Mouse (Mus musculus) G1E (cell line): ENCODE data around the gene Tomm6. TPM values are rescaled to one million over a fixed set of nuclear protein-coding genes. Genes with fewer than 3 reads are reported as not detected.

Experiments used
- ATAC-seq: 2 replicates; pipeline ENCODE4 v1.8.0; 2016; ENCODE audit warnings: mild to moderate bottlenecking; ENCODE audit not compliant: insufficient number of reproducible peaks, poor library complexity, low FRiP score, severe bottlenecking; ENCODE audit errors: extremely low read depth
- DNase-seq: peaks from one replicate; pipeline ENCODE4 v3.0.0; 2012; ENCODE audit warnings: low spot score
- H3K27me3 ChIP-seq: 2 replicates; pipeline ENCODE4 v1.6.1; 2012; ENCODE audit warnings: mild to moderate bottlenecking, low read length, inconsistent platforms; ENCODE audit not compliant: insufficient read depth
- H3K36me3 ChIP-seq: replicated peaks from 2 replicates; pipeline ENCODE3; 2012; ENCODE audit warnings: mild to moderate bottlenecking, inconsistent platforms
- H3K4me1 ChIP-seq: 2 replicates; pipeline ENCODE4 v1.6.1; 2012; ENCODE audit warnings: low read depth, low read length, inconsistent platforms, mixed read lengths; ENCODE audit not compliant: insufficient read depth
- H3K4me3 ChIP-seq: 2 replicates; pipeline ENCODE4 v1.5.1; 2012; ENCODE audit warnings: low read depth, mild to moderate bottlenecking, inconsistent platforms, low read length, moderate library complexity, mixed read lengths
- H3K9me3 ChIP-seq: replicated peaks from 2 replicates; pipeline ENCODE4 v1.6.1; 2012; ENCODE audit warnings: inconsistent platforms
- CTCF ChIP-seq: IDR thresholded peaks from 2 replicates; pipeline ENCODE4 v1.5.1; 2012; ENCODE audit warnings: low read depth, low read length, inconsistent platforms, mixed read lengths
- GATA1 ChIP-seq: IDR thresholded peaks from 2 replicates; pipeline ENCODE4 v1.6.1; 2012; ENCODE audit warnings: borderline replicate concordance, low read length, inconsistent platforms, mixed read lengths
- GATA2 ChIP-seq: IDR thresholded peaks from 2 replicates; pipeline ENCODE4 v1.6.1; 2012; ENCODE audit warnings: low read depth, low read length, inconsistent platforms, borderline replicate concordance
- POLR2AphosphoS5 ChIP-seq: IDR thresholded peaks from 2 replicates; pipeline ENCODE4 v1.6.1; 2012; ENCODE audit warnings: low read depth, low read length, inconsistent platforms; ENCODE audit not compliant: insufficient replicate concordance
- TAL1 ChIP-seq: conservative IDR thresholded peaks from 2 replicates; pipeline ENCODE4 v1.6.1; 2012; ENCODE audit warnings: low read depth, low read length, inconsistent platforms, mixed read lengths
- polyA plus RNA-seq: library from polyadenylated mRNA; stranded (reverse); fragments of >175 nt; gene quantifications from 2 replicates; pipeline ENCODE4 v1.2.3, GENCODE M21; 2012
- total RNA-seq, 2 experiments: library from RNA; stranded (forward) in 1 of 2; stranded (reverse) in 1 of 2; fragments of 200-1000 nt in 1 of 2; fragments of >200 nt in 1 of 2; fragmentation: Nextera tagmentation in 1 of 2; gene quantifications; 2 replicates each; pipeline ENCODE4 v1.2.3; 2014 to 2017

The Tomm6 gene
- total and polyA plus RNA-seq, 3 experiments: 69.9 to 343 (median 272) TPM

DNA sequence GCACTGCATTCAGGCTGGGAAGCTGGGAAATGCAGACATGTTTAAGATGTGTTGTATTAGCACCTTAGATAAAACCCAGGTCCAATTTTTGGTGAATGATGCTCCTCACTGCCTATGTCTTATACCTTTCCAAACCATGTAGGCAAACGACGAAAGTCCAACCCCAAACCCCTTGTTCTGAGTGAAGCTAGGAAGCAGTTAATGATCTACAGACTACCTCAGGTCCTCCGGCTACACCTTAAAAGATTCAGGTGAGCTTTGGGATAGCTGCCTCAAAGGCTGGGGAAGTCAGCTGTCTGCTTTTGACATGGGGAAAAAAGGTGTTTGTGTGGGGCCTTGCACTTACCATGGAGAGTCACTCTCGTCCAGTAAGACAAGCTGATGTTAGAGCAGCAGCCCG, 9.5 kb downstream of the Tomm6 start:
- H3K4me1 ChIP-seq: peaks cover 14% of the 10 kb centered on the region
- H3K9me3 ChIP-seq: no peaks in the 10 kb centered on the region
- TF ChIP-seq GATA2 (no peak), POLR2AphosphoS5 (no peak), CTCF (no peak), TAL1 (no peak), GATA1 (no peak)
- DNase-seq (no peak), ATAC-seq (no peak)
- H3K36me3 ChIP-seq: peaks cover 90% of the 10 kb centered on the region
- no peaks in the 10 kb centered on the region for H3K27me3 ChIP-seq
- no peak overlapping the region for H3K4me3 ChIP-seq

- Histone ChIP-seq H3K36me3 (peaks cover 90% of the 10 kb centered on the region), H3K4me3 (no peak overlapping the region), H3K4me1 (peaks cover 11% of the 10 kb centered on the region)
These were observed 9.9 kb downstream of the Tomm6 start for GRCm38 (mm10) chr17:47678238-47678637.

DNA sequence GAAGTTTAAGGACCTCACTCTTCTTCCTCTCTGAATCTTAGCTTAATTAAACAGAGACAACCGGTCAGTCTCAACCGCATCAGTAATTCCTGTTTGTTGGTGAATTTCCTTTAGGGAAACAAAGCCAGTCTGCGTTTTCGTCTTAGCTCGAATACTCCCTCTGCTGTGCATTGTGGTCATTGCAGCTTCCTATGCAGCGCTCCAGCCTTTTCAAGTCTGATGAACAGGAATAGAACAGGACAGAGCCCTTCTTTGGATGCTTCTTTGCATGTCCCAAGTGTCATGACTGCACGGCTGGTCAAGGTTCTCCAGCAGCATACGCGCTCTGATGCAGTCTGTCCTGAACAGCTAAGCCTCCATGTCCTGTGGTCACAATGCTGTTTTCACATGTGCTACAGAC, 11.6 kb downstream of the Tomm6 start:
- no peaks in the 10 kb centered on the region for H3K9me3 ChIP-seq
- DNase-seq: no peak
- H3K4me3 ChIP-seq: no peak overlapping the region
- H3K27me3 ChIP-seq: no peaks in the 10 kb centered on the region
- ATAC-seq: no peak
- peaks cover 2% of the 10 kb centered on the region; the same call in 1 of the 2 replicates for H3K4me1 ChIP-seq
- H3K36me3 ChIP-seq: peaks cover 89% of the 10 kb centered on the region
- no peak for TF ChIP-seq TAL1
- TF ChIP-seq GATA1: no peak
- no peak for TF ChIP-seq POLR2AphosphoS5
- peak; percentile 68 for TF ChIP-seq CTCF

More at GRCm38 (mm10) chr17:47678238-47678637, 9.9 kb downstream of the Tomm6 start:
- DNase-seq (no peak), ATAC-seq (no peak)
- Histone ChIP-seq H3K9me3 (no peaks in the 10 kb centered on the region), H3K27me3 (no peaks in the 10 kb centered on the region)
- TF ChIP-seq CTCF: no peak

DNA sequence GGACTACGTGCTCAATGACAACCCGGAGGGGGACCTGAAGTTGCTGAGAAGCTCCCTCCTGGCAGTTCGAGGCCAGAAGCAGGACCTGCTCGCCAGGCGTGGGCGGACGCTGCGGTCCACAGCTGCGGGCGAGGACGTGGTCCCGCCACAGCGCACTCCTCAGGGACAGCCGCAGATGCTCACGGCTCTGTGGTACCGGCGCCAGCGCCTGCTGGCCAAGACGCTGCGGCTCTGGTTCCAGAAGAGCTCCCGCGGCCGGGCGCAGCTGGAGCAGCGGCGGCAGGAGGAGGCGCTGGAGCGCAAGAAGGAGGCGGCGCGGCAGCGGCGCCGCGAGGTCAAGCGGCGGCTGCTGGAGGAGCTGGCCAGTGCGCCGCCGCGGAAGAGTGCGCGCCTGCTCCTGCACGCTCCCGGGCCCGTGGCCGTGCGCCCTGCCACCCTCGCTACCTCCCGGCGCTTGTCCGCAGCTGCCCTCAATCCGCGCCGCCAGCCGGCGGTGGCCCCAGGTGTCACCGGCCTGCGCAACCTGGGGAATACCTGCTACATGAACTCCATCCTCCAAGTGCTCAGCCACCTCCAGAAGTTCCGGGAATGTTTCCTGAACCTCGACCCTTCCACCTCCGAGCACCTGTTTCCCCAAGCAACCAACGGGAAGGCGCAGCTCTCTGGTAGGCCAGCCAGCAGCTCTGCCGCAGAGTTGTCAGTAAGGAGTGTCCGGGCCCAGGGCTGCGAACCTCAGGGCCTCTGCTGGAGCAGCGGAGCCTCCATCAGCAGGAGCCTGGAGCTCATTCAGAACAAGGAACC, 15.7 kb downstream of the Tomm6 start:
- no peaks in the 10 kb centered on the region for H3K27me3 ChIP-seq
- no peaks in the 10 kb centered on the region for H3K9me3 ChIP-seq
- DNase-seq: no peak
- TF ChIP-seq CTCF: no peak
- no peak for TF ChIP-seq TAL1
- TF ChIP-seq GATA2: no peak
- TF ChIP-seq POLR2AphosphoS5: no peak
- no peak for TF ChIP-seq GATA1
- no peak overlapping the region for H3K4me3 ChIP-seq
- no peak for ATAC-seq
- H3K4me1 ChIP-seq: peaks cover 2% of the 10 kb centered on the region; the same call in 1 of the 2 replicates
- peaks cover 59% of the 10 kb centered on the region for H3K36me3 ChIP-seq

- Histone ChIP-seq H3K4me3 (no peak overlapping the region), H3K9me3 (no peaks in the 10 kb centered on the region), H3K4me1 (peaks cover 2% of the 10 kb centered on the region; the same call in 1 of the 2 replicates), H3K36me3 (peaks cover 60% of the 10 kb centered on the region), H3K27me3 (no peaks in the 10 kb centered on the region)
- DNase-seq (no peak), ATAC-seq (no peak)
- TF ChIP-seq TAL1 (no peak), POLR2AphosphoS5 (no peak), CTCF (no peak), GATA2 (no peak), GATA1 (no peak)
These were observed 16.2 kb downstream of the Tomm6 start for GRCm38 (mm10) chr17:47671988-47672310.

DNA sequence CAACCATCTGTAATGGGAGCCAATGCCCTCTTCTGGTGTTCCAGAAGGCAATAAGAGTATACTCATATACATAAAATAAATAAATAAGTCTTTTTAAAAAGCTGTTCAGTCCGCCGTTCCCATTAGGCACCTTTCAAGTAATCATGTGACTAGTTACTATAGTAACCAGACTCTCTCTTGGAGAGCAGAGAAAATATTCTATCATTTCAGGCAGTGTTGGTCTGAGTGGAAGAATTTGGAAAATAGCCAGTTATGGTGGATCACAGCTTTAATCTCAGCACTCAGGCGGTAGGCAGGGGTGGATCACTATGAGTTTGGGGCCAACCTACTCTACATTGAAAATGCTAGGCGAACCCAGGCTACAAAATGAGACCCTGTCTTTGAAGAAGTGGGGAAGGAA, 19.0 kb downstream of the Tomm6 start:
- DNase-seq (no peak), ATAC-seq (no peak)
- no peaks in the 10 kb centered on the region for H3K9me3 ChIP-seq
- TF ChIP-seq POLR2AphosphoS5: no peak
- TF ChIP-seq GATA2: no peak
- no peak for TF ChIP-seq TAL1
- TF ChIP-seq GATA1: no peak
- no peak for TF ChIP-seq CTCF
- H3K4me1 ChIP-seq: no peaks in the 10 kb centered on the region
- no peaks in the 10 kb centered on the region for H3K27me3 ChIP-seq
- H3K4me3 ChIP-seq: no peak overlapping the region
- H3K36me3 ChIP-seq: peaks cover 55% of the 10 kb centered on the region

GRCm38 (mm10) chr17:47664474-47664873, 23.7 kb downstream of the Tomm6 start:
- ATAC-seq (no peak), DNase-seq (no peak)
- TF ChIP-seq GATA2 (no peak), GATA1 (no peak), POLR2AphosphoS5 (no peak), TAL1 (no peak), CTCF (no peak)
- H3K9me3 ChIP-seq: no peaks in the 10 kb centered on the region
- no peaks in the 10 kb centered on the region for H3K27me3 ChIP-seq
- no peaks in the 10 kb centered on the region for H3K4me1 ChIP-seq
- H3K4me3 ChIP-seq: no peak overlapping the region
- peaks cover 50% of the 10 kb centered on the region for H3K36me3 ChIP-seq
